Comparison of ENCODE assay signal across 1 mouse cellular context in the genomic region with DNA sequence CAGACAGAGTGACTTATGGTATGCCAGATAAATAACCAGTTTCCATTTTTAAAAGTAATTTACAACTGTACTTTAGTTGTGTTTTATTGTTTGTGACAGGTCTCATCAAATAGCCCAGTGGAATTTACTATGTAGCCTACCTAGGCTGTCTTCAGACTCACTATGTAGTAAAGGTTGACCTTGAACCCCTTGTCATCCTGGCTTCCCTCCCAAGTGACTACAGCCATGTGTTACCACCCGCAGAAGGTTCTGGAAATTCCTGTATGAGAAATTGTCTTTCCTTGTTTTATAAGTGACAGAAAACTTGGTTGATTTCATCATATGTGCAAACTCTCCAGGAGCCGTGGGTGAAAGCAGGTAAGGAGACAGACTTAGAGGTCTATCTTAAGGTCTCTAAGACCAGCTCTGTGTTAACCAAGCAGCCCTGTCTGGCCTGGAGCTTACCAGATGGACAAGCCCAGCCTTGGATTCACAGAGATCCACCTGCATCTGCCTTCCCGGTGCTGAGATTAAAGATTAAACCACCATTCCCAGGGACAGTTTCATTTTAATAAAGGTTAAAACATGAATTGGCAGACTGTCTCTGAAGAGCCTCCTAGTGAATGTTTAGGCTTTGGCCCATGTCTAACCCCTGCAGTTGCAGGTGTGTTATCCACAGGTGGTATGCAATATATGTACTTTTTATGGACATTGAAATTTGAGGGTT.
TF ChIP-seq lines count a peak whose summit lies in the region.

No protein-coding gene starts in this region.

TF ChIP-seq in MEL, 35 proteins besides CTCF, POLR2A, EP300 and RAD21:
- TF ChIP-seq MAX (IDR thresholded peaks at IDR 0.05; ENCODE audit: low read length) (no peak), MEF2A (IDR thresholded peaks at IDR 0.05; ENCODE audit: extremely low read depth, insufficient replicate concordance, low read depth, low read length, poor library complexity, severe bottlenecking) (no peak)
